Mouse (Mus musculus) ES-Bruce4 (cell line): Measurements from ENCODE around the gene Lmo7.

Experiments used
- CTCF ChIP-seq: IDR thresholded peaks from one replicate; pipeline ENCODE4 v1.8.1; 2011; ENCODE audit warnings: low read depth, low read length
- EP300 ChIP-seq: IDR thresholded peaks from 2 replicates; pipeline ENCODE4 v1.6.1; 2011; ENCODE audit warnings: low read depth, low read length; ENCODE audit not compliant: insufficient read depth
- POLR2A ChIP-seq: IDR thresholded peaks from one replicate; pipeline ENCODE4 v1.8.1; 2011; ENCODE audit warnings: low read length; ENCODE audit not compliant: insufficient read depth

- TF ChIP-seq POLR2A: no peak
- TF ChIP-seq CTCF: no peak
- no peak for TF ChIP-seq EP300
Measured at GRCm38 (mm10) chr14:101729972-101730692, 375 bp downstream of the Lmo7 start.
